Mouse (Mus musculus): Measurements from ENCODE around the gene Arhgef3.

GRCm38 (mm10) chr14:27167177-27167576, 52.5 kb downstream of the Arhgef3 start:
- TF ChIP-seq ZNF384 (IDR thresholded peaks at IDR 0.05; ENCODE audit: low read depth, low read length) (no peak), MAFK (IDR thresholded peaks at IDR 0.05; ENCODE audit: insufficient read depth, low read depth, low read length) (no peak), HCFC1 (IDR thresholded peaks at IDR 0.05; ENCODE audit: borderline replicate concordance, insufficient read depth, low read length) (no peak)

Measured in ES-E14 (cell line).